Mouse (Mus musculus): ENCODE measurements at regions not wholly inside any gene's neighbourhood (a gene's known extent, or its start where the extent isn't known, plus 50 kb on each side); places are given as distances from the start of the nearest gene placed in this dataset.

DNA sequence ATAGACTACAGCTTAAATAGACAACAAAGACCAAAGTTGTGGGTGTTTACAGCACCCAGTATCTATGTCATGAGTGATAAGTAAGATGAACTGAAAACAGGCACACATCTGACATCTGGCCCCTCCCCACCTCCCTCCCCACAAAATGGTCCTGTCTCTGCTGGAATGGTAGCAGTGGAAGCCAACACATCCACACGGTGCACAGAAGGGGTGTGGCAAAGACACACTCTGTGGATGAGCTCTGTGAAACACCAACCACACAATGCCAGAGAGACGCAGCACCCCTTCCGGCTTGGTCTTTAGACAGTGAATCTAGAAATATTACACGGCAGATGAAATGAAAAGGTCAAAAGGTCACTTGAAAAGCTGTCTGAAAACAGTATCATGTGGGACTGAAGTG, 85.6 kb downstream of the Fgf18 start:
- no peak for DNase-seq (ENCODE audit: low spot score)

DNA sequence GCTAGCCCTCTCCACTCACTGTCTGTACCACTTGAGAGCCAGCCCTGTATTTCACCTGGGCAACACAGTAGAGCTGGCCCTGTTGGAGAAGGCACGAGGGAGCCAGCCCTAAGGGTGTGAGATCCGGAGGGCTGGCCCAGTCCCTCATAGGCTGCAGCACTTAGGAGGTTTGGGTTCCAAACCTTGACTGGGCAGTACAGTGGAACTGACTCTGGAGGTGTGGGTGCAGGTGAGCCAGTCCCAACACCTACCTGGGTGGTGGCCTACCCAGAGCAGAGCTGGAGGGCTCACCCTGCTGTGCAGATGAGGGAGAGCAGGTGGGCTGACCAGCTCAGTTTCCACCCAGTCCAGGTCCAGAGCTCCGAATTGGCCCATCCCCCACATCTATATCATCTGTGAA, 86.8 kb downstream of the Fgf18 start:
- DNase-seq (ENCODE audit: low spot score) = no peak

DNA sequence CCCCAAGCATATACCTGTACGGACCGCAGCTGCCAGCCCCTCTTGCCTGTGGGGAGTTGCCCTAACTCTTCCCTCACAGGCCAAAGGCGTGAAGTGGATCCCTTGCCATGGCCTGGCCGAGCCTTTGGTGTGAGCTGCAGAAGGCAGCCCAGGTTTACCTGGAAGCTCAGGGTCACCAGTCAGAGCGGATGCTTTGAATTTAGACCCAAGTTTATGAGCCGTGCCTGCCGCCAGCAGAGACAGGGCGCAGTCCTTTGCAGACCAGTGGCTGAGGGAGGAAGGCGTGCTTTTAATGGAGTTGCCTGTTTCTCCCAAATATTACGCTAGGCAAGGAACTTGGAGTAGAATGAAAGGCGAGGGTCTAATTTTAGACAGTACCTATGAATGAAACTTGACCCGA, 97.0 kb downstream of the Fgf18 start:
- DNase-seq (ENCODE audit: low spot score) = no peak

DNA sequence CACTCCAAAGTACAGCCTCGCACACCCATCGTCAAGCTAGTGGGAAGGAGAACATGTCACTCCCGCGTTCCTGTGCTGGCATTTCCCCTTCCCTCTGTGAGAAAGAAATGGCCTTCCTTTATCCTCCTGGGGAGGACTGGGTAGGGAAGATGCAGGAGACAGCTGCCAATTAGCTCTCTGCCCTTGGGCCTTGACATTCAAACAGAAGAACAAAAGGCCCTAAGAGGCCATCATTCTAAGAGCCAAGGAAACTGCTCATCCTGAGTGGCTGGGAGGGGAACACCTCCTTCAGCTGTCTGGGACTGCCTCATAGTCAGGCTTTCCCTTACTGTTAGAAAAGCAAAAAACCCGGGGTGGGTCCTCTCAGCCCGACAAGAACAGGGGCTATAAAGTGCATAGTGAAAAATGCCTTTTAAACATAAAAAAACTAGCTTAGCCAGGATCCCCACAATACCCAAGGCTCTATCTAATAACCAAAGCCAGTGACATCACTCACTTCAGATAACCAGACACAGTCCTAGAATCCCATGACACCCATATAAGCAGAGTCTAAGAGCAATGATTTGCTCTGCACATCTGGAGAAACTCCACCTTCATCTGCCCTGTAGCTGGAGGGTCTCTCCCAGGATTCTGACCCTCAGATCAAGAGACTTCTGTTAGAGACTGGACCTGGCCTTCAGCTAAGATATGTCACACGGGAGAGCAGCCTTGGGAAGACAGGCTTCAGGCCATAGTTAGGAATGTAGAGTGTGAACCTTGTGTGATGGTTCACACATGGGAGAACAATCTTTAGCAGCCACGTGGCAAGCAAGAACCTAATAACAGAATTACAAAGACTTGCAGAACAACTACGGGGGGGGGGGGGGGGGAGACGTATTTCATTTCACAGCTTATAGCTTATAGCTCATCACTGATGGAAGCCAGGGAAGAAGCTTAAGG, 107.1 kb downstream of the Fgf18 start:
- DNase-seq (ENCODE audit: low spot score) = no peak

DNA sequence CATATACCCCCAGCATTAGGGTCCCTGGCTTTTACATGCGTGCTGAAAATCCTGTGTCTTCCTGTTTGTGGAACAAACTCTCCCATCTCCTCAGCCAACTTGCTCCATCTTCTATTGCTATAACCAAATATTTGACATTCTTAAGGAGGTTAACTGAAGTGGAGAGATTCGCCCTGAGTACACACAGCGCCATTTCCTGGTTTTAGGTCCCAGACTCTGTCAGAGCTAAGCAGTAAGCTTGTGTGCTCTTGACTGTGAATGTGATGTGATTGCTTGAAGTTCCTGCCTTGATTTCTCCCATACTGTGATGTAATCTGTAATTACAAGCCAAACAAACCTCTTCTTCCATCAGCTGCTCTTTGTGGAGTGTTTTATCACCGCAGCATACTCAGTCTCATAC, 110.8 kb downstream of the Fgf18 start:
- no peak for DNase-seq (ENCODE audit: low spot score)

DNA sequence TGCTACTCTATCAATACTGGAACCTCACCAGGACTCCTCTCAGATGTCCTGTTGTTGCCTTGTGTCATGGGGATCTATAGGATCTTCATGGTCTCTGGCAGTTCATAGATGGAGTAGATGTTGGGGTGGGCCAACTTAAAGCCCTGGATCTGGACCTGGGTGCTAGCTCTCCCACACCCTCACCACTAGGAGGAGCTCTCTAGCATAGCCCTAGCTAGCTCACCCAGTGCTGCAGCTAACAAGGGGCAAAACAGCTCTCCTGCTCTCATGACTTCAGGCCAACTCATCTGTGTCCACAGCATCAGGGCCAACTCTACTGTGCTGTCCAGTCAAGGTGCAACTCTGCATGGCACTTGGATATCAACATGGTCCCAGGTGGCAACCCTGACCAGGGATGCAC, 118.3 kb downstream of the Fgf18 start:
- DNase-seq (ENCODE audit: low spot score) = no peak

DNA sequence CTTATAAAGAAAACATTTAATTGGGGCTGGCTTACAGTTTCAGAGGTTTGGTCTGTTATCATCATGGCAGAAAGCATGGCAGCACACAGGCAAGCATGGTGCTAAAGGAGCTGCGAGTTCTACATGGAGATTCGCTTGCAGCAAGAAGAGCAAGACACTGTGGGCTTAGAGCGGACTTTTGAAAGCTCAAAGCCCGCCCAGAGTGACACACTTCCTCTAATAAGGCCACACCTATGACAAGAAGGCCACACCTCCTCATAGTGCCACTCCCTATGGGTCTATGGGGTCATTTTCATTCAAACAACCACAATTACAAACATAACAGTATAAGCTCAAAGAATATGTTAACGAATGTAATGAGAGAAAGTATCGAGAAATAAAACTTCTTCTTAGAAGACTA, 120.1 kb downstream of the Fgf18 start:
- DNase-seq (ENCODE audit: low spot score) = no peak

DNA sequence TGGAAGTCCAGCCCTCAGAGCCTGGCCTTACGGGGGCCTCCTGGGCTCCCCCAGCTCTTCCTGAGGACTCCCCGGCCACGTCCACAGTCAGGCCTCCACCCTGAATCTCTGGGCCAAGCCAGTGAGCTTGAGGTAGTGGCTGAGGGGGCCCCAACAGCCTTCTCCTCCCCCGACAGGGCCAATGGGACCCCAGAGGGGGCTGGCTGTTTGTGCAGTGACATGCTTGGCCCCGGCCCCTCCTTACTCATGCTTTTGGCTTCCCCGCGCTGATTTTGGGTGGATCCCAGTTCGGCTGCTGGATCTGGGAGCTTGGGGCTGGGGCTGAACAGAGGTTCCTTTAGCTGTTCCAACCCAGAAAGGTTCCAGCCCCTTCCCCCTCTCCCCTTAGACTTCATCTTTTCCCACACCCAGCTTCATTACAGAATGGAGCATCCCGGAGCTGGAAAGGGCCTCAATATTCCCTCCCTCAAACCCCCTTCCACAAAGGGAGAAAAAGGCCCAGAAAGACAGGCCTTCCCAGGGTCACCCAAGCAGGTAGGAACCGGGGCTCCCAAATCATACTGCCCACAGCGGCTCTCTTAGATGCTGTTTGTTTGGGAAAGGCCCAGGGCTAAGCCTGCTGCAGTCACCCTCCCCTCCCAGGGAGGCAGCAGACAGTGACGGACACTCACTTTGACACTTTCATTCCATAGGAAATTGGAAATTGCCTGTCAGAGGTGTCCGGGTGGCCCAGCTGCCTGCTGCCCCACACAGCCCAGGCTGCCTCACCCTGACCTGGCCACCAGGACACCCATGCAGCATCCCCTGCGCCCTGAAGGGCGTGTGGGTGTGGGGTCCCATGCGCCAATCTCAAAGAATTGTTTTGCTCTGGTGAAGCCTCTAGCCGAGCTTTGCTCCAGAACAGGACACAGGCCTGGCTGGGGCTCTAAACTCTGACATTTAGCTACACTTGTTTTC, 133.7 kb downstream of the Fgf18 start:
- DNase-seq (ENCODE audit: low spot score) = no peak

DNA sequence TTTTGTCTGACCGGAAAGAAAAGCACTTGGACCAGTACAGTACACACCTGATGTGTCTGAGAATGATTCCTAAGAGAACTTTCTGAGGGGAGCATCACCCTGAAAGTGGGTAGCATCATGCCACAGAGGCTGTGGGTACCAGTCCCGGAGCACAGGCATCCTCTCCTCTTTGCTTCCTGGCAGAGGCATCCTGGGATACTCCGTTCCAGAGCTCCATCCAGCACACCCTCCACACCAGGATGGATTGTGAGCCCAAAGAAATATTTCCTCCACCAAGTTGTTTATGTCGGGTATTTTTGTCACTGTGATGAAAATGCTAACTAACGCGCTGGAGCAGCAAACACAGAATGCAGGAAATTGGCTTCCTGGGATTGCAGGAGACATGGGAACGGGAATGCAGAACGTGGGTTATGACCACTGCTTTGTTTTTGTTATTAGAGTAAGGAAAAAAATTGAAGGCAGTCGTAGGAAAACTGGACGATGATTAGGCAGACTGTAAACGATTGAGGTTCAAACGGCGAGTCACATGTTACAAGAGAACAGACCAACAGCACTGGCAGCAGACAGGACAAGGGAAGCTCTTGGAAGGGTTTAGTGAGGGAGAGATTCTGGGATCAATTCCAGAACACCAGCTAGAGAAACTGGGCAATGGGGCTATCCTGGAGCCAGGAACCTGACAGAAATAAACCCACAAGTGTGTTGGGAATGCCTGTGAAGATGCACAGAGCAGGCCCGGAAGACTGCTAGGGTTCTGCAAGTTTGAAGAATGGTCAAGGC, 134.6 kb downstream of the Fgf18 start:
- DNase-seq (ENCODE audit: low spot score) = no peak

DNA sequence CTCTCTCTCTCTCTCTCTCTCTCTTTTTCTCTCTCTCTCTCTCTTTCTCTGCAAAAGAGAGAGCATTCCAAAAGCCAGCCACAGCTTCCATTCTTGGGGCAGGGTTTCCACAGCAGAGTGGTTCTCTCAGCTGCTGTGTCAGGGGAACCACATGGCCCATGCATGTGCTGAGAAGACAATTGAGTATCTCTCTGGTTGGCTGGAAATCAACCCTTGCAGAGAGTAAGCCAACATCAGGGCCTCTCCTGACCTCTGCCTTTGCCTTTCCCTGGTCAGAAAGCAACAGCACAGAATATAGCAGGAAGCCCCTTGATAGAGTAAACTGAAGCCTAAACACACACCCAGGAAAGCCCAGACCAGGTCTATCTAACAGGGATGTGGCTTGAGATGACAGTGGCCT, 138.6 kb downstream of the Fgf18 start:
- DNase-seq (ENCODE audit: low spot score) = no peak

DNA sequence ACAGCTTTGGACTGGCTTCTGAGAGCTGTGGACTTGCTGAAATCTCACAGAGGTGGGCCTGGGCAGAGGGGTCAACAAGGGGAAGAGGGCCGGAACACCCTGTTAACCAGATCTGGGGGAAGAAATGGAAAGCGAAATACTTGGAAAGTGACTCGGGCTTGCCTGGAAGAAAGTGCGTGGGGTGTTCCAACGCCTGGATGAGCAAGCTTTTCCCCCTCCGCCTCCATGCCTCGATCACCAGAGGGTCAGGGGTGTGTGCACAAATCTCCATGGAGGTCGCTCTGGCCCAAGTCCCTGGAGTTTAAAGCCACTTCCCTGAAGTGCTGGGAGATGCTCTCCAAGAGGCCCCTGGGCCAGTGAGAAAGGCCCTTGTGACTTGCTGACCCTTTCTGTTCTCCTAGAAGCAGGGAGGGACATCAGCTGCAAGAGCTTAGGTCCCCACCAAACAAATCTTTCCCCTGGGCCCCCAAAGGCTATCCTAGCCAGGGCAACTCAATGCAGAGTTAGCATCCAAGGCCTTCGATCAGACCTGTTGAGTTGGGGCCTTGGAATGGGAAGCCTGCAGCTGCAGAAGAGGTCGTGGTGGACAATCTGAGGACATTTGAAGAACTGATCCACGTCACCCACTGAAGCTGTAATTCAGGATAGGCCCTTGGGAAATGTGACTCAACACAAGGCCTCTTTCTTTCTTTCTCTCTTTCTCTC, 139.2 kb downstream of the Fgf18 start:
- DNase-seq (ENCODE audit: low spot score) = peak; percentile 25

DNA sequence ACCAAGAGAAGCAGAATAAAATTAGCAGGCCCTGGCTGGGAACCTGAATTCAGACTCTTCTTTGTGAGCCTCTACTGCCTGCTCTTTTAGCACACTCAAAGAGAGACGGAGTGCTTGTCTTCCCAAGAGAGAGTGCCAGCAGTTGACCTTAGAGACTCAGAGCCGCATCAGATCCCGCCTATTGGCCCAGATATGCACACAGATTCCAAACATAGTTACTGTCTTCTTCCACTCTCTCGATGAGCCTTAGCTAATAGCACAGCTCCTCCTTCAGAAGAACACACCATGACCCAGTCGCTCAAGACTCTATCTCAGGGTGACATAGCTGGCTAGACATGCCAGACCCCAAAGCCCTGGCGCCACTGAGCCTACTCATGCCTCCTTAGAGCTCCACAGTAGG, 139.8 kb downstream of the Fgf18 start:
- DNase-seq (ENCODE audit: low spot score) = no peak

DNA sequence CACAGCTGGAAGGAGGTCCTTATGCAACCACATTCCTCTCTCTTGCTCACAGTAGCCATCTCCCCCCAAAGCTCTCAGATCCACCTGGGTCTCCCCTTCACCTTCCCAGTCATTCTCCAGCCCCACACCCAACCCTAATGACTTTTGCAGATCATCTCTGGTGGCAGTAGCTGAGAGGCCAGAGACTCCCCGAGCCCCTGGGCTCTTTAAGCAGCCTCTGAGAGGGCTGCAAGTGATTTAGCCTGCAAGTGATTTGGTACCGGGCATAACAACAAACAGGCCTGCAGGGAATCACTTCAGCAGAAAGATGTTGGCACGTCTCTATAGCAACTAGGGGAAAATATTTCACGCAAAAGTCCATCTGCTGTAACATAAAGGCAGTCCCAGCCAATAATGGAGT, 142.0 kb downstream of the Fgf18 start:
- DNase-seq (ENCODE audit: low spot score) = peak; percentile 12

DNA sequence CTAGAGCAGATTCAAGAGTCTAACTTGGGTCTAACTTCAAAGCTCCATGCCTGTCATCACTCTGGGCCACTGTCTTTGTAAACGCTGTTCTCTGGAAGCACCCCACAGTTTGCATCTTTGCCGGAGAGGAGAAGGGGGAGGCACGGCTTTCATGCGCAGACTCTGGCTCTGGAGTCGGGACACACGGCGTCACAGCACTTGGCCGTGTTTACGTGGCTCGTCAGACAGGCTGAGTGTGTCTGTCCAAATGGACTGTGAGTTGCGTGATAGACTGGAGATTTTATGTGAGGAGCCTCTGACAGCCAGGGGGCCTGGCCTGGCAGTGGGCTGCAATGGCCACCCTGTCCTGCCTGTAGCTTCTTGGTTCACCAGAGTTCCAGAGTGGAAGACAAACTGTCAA, 142.6 kb downstream of the Fgf18 start:
- DNase-seq (ENCODE audit: low spot score) = peak; percentile 14

DNA sequence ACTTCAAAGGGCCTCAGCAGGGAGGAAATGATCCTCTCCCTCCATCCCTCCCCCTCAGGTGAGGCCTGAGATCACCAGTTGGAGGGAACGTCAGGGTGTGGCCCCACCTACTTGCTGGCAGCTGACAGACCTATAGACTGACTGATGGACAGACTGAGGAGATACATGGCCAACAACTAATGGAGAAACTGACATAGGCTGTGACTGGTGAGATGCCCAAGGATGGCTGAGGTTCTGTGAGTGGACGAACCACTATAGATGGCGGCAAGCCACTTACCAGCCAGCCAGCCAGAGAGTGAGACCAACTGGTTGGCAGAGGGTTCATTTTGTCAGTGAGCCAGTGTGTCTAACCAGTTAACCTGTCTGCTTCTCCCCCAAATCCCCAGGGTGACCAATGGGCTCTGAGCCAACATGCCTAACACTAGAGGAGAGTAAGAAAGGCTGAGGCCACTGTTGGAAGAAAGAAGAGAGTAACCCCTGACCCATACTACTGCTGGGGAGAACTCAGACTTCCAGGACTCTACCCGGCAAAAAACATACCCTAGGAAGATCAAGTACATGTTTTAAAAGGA, 147.4 kb downstream of the Fgf18 start:
- no peak for DNase-seq (ENCODE audit: low spot score)

DNA sequence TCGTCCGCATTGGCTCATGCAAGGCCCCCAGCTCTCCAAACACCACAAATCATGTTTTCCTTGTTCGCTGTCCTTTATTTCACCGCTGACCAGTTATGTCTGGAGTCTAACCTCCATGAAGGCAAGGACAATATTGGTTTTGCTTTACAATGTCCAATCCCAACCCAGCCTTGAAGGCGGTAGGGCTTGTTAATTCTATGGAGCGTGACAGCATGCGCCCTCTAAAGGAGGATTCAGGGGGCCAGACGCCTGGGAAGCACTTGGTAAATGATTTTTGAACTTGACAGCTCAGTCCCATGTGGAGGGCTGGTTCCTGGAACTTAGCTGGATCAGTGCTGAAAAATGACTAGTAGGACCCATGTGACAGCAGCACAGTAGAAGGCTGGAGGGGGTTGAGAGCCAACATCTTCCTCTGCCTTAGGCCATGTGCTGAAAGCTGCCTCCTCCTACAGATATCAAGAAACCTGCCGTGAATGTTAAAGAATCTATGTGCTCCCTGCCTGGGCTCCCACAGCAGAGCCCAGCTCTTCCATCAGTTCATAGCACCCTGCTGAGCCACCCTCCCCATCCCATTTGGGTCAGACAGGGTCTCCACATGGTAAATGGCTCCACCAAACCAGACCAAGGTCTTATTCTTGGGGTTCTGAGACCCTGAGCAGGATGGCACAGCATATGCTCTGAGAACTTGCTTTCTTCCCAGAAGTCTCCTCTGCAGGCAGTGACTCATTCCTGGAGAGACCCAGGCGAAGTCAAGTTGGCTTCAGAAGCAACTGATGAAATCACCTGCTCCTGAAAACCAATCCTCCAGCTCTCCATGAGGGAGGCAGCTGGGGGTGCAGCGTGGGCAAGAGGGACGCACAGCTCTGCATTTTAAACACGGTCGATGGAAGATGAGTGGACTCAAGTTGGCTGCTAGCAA, 148.3 kb downstream of the Fgf18 start:
- no peak for DNase-seq (ENCODE audit: low spot score)

DNA sequence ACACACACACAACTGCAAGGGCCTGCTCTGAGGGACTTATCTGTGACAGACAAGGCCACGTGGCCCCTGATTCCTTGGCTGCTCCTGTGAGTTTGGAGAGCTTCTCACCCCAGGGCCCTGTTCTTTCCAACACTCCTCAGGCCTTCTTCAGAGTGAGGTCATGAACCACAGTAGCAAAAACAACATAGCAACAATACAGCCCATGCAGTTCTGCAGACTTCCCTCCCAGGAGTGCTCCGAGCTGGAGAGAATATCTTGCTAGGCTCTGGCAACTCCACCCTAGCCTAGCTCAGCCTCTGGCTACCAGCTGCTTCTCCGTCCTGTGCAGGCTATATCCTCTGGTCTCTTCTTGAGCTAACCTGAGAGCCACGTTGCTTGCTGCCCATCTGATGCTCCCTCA, 152.8 kb downstream of the Fgf18 start:
- no peak for DNase-seq (ENCODE audit: low spot score)

DNA sequence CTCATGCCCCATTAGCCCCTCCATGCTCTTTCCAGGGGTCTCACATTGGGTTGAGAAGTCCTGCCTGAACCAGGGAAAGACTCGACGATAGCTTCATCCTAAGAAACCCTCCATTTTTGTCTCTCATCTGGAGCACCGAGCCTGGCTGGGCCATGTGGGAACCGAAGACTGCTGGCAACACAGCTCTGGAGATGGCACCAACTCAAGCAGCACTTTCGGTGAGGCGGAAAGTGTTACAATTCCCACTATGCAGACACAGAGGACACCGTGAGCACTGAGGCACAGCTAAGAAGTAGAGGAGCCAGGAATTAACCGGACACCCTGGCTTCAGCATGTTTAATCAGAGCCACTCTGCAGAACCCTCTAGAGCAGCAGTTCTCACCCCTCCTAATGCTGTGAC, 153.8 kb downstream of the Fgf18 start:
- DNase-seq (ENCODE audit: low spot score) = no peak

DNA sequence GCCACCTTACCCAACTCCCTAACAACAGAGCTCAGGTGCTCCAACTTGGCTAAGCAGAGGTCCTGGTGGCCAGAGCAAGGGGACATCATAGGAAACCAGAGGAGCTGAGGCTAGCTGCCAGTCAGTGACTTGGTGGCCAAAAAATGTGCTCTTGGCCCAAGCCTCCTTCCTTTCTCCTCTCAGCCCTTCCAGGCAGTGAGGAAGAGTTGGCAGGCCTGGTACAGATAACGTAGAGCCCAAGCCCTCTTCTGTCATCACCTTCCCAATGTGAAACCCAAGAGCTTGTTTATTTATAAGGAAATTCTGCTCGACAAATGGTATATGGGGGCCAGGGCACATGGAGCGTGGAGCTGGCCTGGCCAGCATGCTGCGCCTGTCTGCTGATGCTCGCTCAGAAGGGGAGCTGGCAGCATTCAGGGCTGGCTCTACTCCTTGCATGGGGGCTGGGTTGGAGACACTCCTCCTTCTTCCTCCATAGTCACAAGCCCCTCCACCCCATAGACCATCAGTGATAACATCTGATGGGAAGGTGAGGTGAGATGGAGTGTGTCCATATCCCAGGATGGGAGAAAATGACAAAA, 156.1 kb downstream of the Fgf18 start:
- DNase-seq (ENCODE audit: low spot score) = no peak

DNA sequence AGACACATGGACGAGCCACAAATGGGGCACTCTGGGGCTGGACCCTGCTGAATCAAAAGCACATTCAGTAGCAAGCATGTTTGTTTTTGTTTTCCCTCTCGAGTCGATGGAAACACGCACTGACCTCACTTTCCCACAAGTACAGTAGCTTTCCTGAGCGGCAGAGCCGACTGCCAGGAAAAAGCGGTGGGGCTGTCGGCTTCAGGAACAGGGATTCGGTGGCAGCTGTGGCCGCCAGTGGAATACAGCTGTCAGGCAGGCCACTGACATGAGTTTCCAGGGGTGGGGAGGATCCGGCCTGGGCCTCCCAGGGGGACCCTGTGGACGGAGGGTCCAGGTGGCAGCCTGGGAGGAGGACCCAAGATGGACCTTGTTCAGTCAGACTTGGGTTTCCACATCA, 157.0 kb downstream of the Fgf18 start:
- no peak for DNase-seq (ENCODE audit: low spot score)

Data from testis, postnatal 10 days (tissue).